Mouse (Mus musculus) embryonic fibroblast, embryonic 13.5 days (primary cell): Measurements from ENCODE around the gene Ahcy. TPM values are rescaled to one million over a fixed set of nuclear protein-coding genes. Genes with fewer than 3 reads are reported as not detected.
"Not testable (repeated sequence)": the region's sequence is repeated elsewhere in the genome, so short reads cannot be mapped to it uniquely, and the experiment has no call there.

Experiments
- H3K27ac ChIP-seq: 2 replicates; pipeline ENCODE4 v1.5.1; 2012; ENCODE audit warnings: low read length, control low read depth, inconsistent platforms; ENCODE audit not compliant: insufficient read depth
- H3K4me1 ChIP-seq: 2 replicates; pipeline ENCODE4 v1.6.1; 2011; ENCODE audit warnings: low read length; ENCODE audit not compliant: control insufficient read depth, insufficient read depth
- H3K4me3 ChIP-seq: 2 replicates; pipeline ENCODE4 v1.5.1; 2011; ENCODE audit warnings: mild to moderate bottlenecking, control low read depth, low read length; ENCODE audit not compliant: insufficient read depth
- CTCF ChIP-seq: IDR thresholded peaks from 2 replicates; pipeline ENCODE4 v1.5.1; 2011; ENCODE audit warnings: mild to moderate bottlenecking, control low read depth, low read length, moderate library complexity, borderline replicate concordance; ENCODE audit not compliant: insufficient read depth
- POLR2A ChIP-seq: IDR thresholded peaks from 2 replicates; pipeline ENCODE4 v1.6.1; 2011; ENCODE audit warnings: low read depth, mild to moderate bottlenecking, control low read depth, low read length, moderate library complexity
- polyA plus RNA-seq: library from polyadenylated mRNA; stranded (reverse); fragments of >200 nt; gene quantifications from 2 replicates; pipeline ENCODE4 v1.2.4, GENCODE M21; 2011; ENCODE audit warnings: low read depth; ENCODE audit not compliant: missing spikeins, insufficient read length

The Ahcy gene
- polyA plus RNA-seq = 52.0 and 52.2 TPM in 2 replicates

GRCm38 (mm10) chr2:155073978-155074765, at the start of gene Ahcy:
Ahcy (minus strand) TSS chr2:155074497.
- Histone ChIP-seq H3K4me3 (peak within 1 kb of the TSS; percentile 90), H3K4me1 (peaks cover 15% of the 10 kb centered on the region), H3K27ac (peak within 1 kb of the TSS; percentile 71)
- TF ChIP-seq CTCF (no peak), POLR2A (peak; percentile 79)

GRCm38 (mm10) chr2:155115216-155115830, 41.0 kb upstream of the Ahcy start:
- H3K4me1 ChIP-seq = no peaks in the 10 kb centered on the region
- TF ChIP-seq CTCF (no peak), POLR2A (no peak)
- H3K27ac ChIP-seq = no peak overlapping the region
- no peak overlapping the region for H3K4me3 ChIP-seq

- not testable (repeated sequence) for H3K4me3 ChIP-seq, H3K4me1 ChIP-seq, H3K27ac ChIP-seq
Observed at GRCm38 (mm10) chr2:155107276-155107675, 33.0 kb upstream of the Ahcy start.

GRCm38 (mm10) chr2:155103607-155104006, 29.3 kb upstream of the Ahcy start:
- Histone ChIP-seq H3K4me1 (no peaks in the 10 kb centered on the region), H3K27ac (no peak overlapping the region), H3K4me3 (no peak overlapping the region)
- TF ChIP-seq CTCF (no peak), POLR2A (no peak)

- Histone ChIP-seq H3K4me3 (no peak overlapping the region), H3K4me1 (no peaks in the 10 kb centered on the region), H3K27ac (no peak overlapping the region)
- no peak for TF ChIP-seq POLR2A
- TF ChIP-seq CTCF = no peak
Observed at GRCm38 (mm10) chr2:155101761-155102181, 27.5 kb upstream of the Ahcy start.

- Histone ChIP-seq H3K27ac (no peak overlapping the region), H3K4me3 (no peak overlapping the region), H3K4me1 (no peaks in the 10 kb centered on the region)
- TF ChIP-seq CTCF = no peak
- TF ChIP-seq POLR2A = no peak
Observed at GRCm38 (mm10) chr2:155100796-155101259, 26.5 kb upstream of the Ahcy start.

- H3K4me3 ChIP-seq = no peak overlapping the region
- TF ChIP-seq CTCF = no peak
- no peak for TF ChIP-seq POLR2A
- no peak overlapping the region for H3K27ac ChIP-seq
Observed at GRCm38 (mm10) chr2:155099994-155100795, 25.9 kb upstream of the Ahcy start.

GRCm38 (mm10) chr2:155099421-155099820, 25.1 kb upstream of the Ahcy start:
- Histone ChIP-seq H3K4me3 (no peak overlapping the region), H3K4me1 (no peaks in the 10 kb centered on the region), H3K27ac (no peak overlapping the region)
- TF ChIP-seq POLR2A (no peak), CTCF (no peak)

More at GRCm38 (mm10) chr2:155099994-155100795, 25.9 kb upstream of the Ahcy start:
- no peaks in the 10 kb centered on the region for H3K4me1 ChIP-seq

GRCm38 (mm10) chr2:155098720-155099380, 24.6 kb upstream of the Ahcy start:
- Histone ChIP-seq H3K4me3 (no peak overlapping the region), H3K4me1 (no peaks in the 10 kb centered on the region), H3K27ac (no peak overlapping the region)
- TF ChIP-seq POLR2A (no peak), CTCF (no peak)
